Mouse (Mus musculus) layer of hippocampus, adult 2 months (tissue): ENCODE results near the gene Nsun3. TPM values are rescaled to one million over a fixed set of nuclear protein-coding genes. Genes with fewer than 3 reads are reported as not detected.
"Not testable (repeated sequence)": the region's sequence is repeated elsewhere in the genome, so short reads cannot be mapped to it uniquely, and the experiment has no call there.

ENCODE experiments used
- DNase-seq, 2 experiments: peaks; one replicate each; pipeline ENCODE4 v3.0.0; 2022; ENCODE audit warnings: low spot score in 2 of 2
- H3K27ac ChIP-seq: fragments of 200-600 bp; 2 replicates; pipeline ENCODE4 v1.8.1; 2022
- H3K4me3 ChIP-seq: fragments of 200-600 bp; 2 replicates; pipeline ENCODE4 v1.8.1; 2022; ENCODE audit warnings: mild to moderate bottlenecking
- CTCF ChIP-seq: fragments of 200-600 bp; conservative IDR thresholded peaks from 2 replicates; pipeline ENCODE4 v1.8.1; 2022; ENCODE audit warnings: antibody characterized with exemption, mild to moderate bottlenecking, moderate library complexity
- total RNA-seq, 2 experiments: library from RNA; stranded (reverse); gene quantifications; 2 replicates each; pipeline ENCODE4 v1.2.3; 2021

Gene Nsun3
- total RNA-seq, 2 experiments from 2014 or later: 10.4 to 12.0 TPM

DNA sequence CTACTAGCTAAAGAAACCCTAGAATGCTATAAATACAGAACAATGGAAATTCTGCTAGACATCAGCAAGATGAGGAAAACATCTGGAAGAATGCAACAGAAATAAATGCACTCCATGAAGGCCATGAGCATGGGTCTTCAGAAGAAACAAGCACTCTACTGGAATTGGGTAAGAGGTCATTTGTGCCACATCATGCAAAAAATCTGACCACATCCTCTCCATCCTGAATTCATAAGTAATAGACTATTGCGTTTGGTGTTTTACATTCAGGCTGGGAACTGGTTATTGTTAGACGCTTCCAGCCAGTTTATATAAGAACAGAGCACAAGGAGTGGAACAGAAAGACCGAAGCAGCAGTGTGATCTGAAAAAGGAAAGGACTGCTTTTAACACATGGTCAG lies 12.2 kb upstream of the Nsun3 start:
- TF ChIP-seq CTCF: no peak
- H3K27ac ChIP-seq: no peak overlapping the region
- no peak for DNase-seq
- no peak overlapping the region for H3K4me3 ChIP-seq

- no peak for DNase-seq
- H3K4me3 ChIP-seq: no peak overlapping the region
- no peak overlapping the region for H3K27ac ChIP-seq
- no peak for TF ChIP-seq CTCF
These were observed 10.0 kb upstream of the Nsun3 start for GRCm38 (mm10) chr16:62796608-62797007.

DNA sequence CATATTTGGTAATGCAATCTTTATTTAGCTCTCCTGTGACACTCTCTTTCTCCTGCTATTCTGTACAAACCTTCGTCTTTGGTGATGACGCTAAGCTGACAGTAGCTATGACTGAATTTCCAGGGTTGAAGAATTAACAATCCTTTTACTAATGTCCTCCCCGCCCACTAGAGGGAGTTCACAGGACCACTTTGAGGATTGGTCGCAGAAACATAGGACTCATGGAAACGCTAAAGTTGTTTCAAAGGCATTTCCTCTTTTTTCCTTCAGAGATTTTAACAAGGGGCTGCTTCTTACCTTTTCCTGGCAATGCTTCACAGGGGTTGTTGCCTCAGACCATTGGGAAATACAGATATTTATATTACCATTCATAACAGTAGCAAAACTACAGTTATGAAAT lies 4.4 kb downstream of the Nsun3 start:
- TF ChIP-seq CTCF: peak; percentile 71
- H3K27ac ChIP-seq: no peak overlapping the region
- H3K4me3 ChIP-seq: no peak overlapping the region
- no peak for DNase-seq

GRCm38 (mm10) chr16:62778282-62778681 lies 8.3 kb downstream of the Nsun3 start:
- no peak for TF ChIP-seq CTCF
- DNase-seq: no peak
- Histone ChIP-seq H3K27ac (no peak overlapping the region), H3K4me3 (no peak overlapping the region)

- no peak overlapping the region for H3K4me3 ChIP-seq
- H3K27ac ChIP-seq: no peak overlapping the region
- no peak for DNase-seq
- no peak for TF ChIP-seq CTCF
These were observed 10.6 kb downstream of the Nsun3 start for GRCm38 (mm10) chr16:62776034-62776433.

- Histone ChIP-seq H3K27ac (no peak overlapping the region), H3K4me3 (no peak overlapping the region)
- TF ChIP-seq CTCF: peak; percentile 73
- DNase-seq: no peak
These were observed 13.2 kb downstream of the Nsun3 start for GRCm38 (mm10) chr16:62773462-62773861.

- Histone ChIP-seq H3K4me3 (no peak overlapping the region), H3K27ac (no peak overlapping the region)
- DNase-seq: no peak
- TF ChIP-seq CTCF: no peak
These were observed 28.3 kb downstream of the Nsun3 start for GRCm38 (mm10) chr16:62758340-62758739.

GRCm38 (mm10) chr16:62755307-62755706 lies 31.3 kb downstream of the Nsun3 start:
- H3K4me3 ChIP-seq: no peak overlapping the region
- no peak for DNase-seq
- H3K27ac ChIP-seq: no peak overlapping the region
- no peak for TF ChIP-seq CTCF

GRCm38 (mm10) chr16:62753597-62753996 lies 33.0 kb downstream of the Nsun3 start:
- no peak for DNase-seq
- Histone ChIP-seq H3K4me3 (no peak overlapping the region), H3K27ac (no peak overlapping the region)
- TF ChIP-seq CTCF: no peak

- DNase-seq: no peak
- no peak for TF ChIP-seq CTCF
- Histone ChIP-seq H3K4me3 (no peak overlapping the region), H3K27ac (no peak overlapping the region)
These were observed 33.5 kb downstream of the Nsun3 start for GRCm38 (mm10) chr16:62753079-62753478.

- H3K4me3 ChIP-seq: no peak overlapping the region
- peak overlapping the region; percentile 53; the same call in 1 of the 2 replicates for H3K27ac ChIP-seq
- TF ChIP-seq CTCF: peak; percentile 76
- DNase-seq: no peak
These were observed 40.7 kb downstream of the Nsun3 start for GRCm38 (mm10) chr16:62745875-62746274.

- TF ChIP-seq CTCF: no peak
- Histone ChIP-seq H3K27ac (peak overlapping the region; percentile 56; the same call in 1 of the 2 replicates), H3K4me3 (no peak overlapping the region)
- no peak for DNase-seq
These were observed 52.3 kb downstream of the Nsun3 start for GRCm38 (mm10) chr16:62734359-62734758.

GRCm38 (mm10) chr16:62730291-62730690 lies 56.3 kb downstream of the Nsun3 start:
- no peak for TF ChIP-seq CTCF
- no peak overlapping the region for H3K27ac ChIP-seq
- no peak overlapping the region for H3K4me3 ChIP-seq
- DNase-seq: no peak

- TF ChIP-seq CTCF: no peak
- Histone ChIP-seq H3K27ac (peak overlapping the region; percentile 20; the same call in 1 of the 2 replicates), H3K4me3 (no peak overlapping the region)
- DNase-seq: no peak
These were observed 56.8 kb downstream of the Nsun3 start for GRCm38 (mm10) chr16:62729846-62730245.

- not testable (repeated sequence) for H3K4me3 ChIP-seq, H3K27ac ChIP-seq, DNase-seq
These were observed 68.4 kb downstream of the Nsun3 start for GRCm38 (mm10) chr16:62718255-62718654.
